Mouse (Mus musculus) monocyte, adult 2 months (primary cell): Measurements from ENCODE around the gene Plekhb2.
A peak's percentile ranks its signal among the peaks of the same experiment; 100 is the strongest.

Experiments
- DNase-seq, 2 experiments: peaks; one replicate each; pipeline ENCODE4 v3.0.0; 2022; ENCODE audit warnings: low spot score in 2 of 2, low read depth in 1 of 2

The Plekhb2 gene

DNA sequence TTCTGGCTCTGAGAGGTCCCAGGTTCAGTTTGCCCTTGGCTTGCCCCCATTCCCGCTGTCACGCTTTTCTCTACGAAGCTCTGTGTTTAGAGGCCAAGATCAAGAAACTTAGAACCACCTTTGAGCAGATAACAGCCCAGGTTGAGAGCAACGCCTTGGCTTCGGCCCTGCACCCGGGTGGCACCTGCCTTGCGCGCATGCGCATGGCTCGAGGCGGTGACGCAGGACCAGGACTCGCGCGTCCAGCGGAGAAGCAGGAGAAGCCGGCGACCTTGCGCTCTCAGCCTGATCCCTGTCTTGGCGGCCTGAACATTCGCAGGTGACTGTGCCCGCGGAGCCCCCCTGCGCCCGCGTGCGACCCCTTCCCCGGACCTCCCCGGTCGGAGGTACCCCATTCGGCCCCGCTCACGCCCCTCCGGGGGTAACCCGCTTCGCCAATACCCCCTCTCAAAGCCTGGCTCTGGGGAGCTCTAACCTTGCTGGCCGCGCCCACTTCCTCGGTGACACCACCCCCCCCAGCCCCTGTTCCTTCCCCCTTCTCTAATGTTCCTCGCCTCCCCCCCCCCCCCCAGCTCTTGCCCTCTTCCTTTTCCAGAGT is at the start of gene Plekhb2:
TSS of gene Plekhb2 (plus strand) at position 232 of the 598 bp plus-strand sequence.
- DNase-seq: peak; percentile 59 to 78

DNA sequence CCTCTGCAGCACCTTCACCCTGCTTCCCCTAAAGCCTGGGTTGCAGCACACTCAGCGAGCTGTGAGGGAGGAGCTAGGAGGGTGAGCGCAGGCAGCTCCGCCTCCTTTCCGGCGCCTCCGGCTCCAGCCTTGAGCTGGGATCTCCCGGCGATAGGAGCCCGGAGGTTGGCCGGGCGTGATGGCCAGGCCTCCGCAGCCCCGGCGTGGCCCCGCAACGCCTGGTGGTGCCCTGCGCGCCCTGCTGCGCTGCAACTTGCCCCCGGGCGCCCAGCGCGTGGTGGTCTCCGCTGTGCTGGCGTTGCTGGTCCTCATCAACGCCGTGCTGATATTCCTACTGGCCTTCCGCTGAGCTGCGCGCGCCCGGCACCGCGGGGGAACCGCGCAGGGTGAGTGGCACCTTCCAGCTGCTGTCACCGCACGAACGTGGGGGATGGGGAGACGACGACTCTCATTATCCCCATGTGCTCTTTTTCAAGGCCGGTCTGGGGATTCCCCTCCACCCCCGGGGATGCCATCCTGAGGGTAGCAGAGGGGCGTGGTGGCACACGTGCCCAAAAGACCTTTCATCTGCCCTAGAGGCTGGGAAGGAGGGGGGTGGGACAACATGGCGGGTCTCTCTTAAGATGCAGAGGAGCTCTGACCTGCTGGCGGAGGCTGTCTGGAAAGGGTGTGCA is 48.0 kb upstream of the Plekhb2 start:
- peak in 1 of 2 experiments; percentile 51 for DNase-seq

DNA sequence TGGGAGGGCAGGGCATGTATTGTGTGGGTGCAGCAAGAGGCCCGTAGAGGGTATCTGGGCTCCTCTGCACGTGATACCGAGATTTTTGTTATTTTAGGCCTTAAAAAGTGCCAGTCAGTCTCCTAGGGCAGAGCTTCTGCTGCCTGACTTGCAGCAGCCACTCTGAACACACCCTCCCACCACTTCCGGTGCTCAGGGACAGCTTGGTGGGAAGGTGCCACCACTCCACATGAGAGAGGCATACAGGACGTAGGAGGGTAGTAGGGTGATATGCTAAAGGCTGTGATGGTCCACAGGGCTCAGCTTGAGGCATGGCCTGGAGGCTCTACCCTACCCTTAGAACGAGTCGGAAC is 47.5 kb upstream of the Plekhb2 start:
- DNase-seq: no peak

DNA sequence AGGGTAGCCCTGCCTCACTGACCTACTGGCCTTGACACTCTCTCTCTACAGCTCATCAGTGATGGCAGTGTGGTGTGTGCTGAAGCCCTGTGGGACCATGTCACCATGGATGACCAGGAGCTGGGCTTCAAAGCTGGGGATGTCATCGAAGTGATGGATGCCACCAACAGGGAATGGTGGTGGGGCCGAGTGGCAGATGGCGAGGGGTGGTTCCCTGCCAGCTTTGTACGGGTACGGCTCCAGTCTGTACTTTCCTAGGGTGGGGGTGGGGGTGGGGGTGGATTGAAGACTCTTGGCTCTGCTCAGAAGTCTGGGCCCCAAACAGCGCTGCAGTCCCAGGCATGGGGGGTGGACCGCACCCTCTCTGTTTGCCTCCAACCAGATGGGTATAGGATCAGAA is 44.9 kb upstream of the Plekhb2 start:
- no peak for DNase-seq

DNA sequence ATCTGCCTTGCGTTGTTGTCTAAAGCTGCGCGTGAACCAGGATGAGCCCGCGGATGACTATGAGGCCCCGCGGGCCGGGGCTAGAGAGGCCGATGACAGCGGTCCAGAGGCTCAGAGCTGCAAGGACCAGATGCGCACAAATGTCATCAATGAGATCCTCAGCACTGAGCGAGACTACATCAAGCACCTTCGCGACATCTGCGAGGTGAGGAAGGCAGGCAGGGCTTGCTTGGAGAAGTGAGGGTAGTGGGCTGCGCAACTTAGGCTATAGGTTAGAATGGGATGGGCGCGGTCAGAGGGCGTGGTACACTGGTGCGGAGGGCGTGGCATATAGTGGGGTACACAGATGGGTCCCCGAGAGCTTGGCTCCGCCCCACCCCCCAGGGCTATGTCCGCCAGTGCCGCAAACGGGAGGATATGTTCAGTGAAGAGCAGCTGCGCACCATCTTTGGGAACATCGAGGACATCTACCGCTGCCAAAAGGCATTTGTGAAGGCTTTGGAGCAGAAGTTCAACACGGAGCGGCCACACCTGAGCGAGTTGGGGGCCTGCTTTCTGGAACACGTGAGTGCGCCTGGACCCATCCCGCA is 43.8 kb upstream of the Plekhb2 start:
- no peak for DNase-seq

DNA sequence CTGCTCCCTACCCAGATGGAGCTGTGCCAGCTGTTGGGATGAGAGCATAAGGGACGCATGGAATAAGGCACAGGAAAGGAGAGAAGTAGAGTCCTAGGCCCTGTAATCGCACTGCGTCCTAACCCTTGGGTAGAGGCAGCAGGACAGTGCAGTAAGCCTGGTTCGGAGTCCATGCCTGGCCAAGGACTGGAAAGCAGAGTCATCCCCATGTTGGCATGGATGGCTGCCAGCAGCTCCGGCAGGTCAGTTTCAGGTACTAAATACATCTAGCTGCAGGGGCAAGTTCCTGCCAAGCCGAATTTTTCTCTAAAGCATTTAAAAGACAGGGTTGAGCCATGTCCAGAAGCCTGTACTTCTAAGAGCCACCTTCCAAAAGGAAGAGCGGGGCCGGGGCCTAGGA is 41.3 kb upstream of the Plekhb2 start:
- no peak for DNase-seq

DNA sequence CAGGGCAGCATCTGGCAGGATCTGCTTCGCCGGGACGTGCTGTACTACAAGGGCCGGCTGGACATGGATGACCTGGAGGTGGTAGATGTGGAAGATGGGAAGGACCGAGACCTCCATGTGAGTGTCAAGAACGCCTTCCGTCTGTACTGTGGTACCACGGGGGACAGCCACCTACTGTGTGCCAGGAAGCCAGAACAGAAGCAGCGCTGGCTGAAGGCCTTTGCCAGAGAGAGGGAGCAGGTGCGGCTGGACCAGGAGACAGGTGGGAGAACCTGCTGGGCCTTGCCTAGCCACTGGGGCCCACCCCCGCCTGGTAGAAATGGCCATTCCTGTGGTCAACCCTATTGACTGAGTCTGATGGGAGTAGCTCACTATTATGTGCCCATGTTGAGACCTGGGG is 39.5 kb upstream of the Plekhb2 start:
- DNase-seq: no peak

DNA sequence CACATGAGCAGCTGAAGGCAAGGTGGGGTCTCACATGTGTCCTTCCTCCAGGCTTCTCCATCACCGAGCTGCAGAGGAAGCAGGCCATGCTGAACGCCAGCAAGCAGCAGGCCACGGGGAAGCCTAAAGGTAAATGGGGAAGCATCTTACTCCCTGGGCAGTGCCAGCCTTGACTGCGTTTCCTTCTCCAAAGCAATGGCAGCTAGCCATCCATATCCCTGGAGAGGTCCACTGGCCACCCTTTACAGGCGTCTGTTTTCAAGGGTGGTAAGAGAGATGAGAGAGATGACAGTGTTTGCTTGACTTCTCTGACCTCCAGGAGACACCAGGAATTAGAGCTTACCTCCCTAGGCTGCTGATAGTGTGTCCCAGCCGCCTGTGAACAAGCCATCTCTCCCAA is 38.7 kb upstream of the Plekhb2 start:
- no peak for DNase-seq

DNA sequence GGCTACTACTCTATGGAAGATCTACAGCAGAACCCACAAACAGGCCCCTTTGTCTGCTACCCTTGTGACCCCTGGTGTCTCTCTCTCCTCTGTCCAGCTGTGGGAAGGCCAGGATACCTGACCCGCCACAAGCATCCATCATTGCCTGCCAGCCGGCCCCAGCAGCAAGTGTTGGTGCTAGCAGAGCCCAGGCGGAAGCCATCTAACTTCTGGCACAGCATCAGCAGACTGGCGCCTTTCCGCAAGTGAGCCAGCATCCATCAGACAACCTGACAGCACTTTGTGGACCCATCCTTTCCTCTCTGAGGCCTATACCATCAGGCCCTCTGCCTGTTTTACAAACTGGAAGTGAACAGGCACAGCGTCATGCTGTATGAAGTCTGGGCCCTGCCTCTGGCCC is 38.2 kb upstream of the Plekhb2 start:
- DNase-seq: no peak

DNA sequence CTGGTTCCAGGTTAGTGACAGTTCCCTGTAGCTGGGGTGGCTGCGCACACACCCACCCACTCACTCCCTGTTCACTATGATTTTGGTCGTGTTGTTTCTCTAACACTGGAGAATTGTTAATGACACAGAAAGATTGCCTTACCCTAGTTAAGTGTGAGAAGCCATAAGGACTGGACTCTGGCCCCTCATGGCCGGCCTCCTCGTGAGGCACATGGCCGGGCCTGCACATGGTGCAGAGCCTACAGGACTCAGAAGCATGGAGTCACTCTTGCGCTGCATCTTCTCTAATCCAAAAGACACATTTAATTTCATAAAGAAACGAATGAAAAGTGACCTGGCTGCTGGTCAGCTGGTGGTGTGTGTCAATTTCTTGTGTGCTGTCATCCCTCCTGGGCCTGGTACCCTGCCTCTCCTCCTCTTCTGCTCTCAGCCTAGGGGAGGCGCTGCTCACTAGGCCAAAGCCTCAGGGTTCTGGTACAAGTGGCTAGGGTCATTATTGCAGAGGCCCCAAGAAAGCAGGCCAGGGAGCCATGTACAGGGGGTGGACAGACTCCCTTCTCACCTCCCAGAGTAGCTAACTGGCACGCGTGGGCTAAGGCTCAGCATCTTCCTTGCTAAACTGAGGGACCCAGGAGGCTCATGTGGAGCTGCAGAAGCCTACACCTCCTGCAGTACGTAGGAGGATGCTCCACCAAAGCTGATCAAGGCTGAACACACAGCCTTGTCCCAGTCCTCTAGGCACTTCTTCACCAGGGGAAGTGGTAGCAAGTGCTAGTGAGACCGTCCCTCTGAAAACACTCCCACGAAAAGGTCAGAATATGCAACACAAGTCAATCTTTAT is 37.1 kb upstream of the Plekhb2 start:
- no peak for DNase-seq

DNA sequence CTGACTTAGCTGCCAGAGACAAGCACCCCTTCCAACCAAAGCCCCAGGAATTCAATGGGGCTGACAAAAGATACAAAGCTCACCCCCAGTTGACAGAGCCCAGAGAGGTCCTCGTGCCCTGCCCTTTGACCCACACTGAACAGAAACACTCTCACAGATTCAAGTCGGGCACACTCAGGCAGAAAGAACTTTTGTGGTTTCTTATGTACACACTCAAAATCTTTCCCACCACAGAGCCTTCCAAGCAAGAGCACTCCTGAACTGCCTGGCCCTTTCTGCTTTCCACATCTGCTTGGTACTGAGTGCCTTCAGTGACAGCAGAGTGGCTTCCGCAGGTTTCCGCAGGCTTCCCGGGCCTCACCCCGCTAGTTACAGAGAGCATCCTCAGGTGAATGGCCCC is 33.9 kb upstream of the Plekhb2 start:
- DNase-seq: no peak

DNA sequence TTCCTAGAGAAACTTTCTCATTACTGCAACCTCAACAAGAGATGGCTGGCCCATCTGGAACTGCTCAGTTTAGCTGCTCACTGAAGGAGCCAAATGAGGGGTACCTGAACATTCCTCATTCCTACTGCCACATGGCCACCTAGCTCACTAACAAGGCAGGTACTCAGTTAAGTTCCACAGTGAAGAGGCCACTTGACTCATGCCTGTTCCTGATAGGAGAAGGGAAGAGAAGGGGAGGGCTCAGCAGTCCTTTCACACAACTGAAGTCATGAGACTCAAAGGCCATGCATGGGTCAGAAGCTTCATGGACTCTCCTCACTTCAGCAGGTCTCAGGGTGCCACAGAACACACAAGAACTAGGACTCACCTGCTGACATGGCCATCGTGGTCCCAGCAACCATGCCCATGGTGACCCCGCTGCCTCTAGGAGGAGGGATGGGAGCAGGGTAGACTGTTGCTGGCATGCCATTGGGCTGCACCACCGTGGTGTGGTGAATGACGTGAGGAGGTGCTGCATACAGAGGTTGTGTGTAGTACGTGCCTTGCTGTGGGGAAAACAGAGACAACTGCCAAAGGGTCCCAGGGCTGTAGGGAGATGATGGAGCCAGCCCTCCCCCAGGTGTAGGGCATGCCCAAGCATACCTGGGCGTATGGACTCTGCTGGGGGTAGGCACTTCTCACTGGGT is 30.4 kb upstream of the Plekhb2 start:
- no peak for DNase-seq

DNA sequence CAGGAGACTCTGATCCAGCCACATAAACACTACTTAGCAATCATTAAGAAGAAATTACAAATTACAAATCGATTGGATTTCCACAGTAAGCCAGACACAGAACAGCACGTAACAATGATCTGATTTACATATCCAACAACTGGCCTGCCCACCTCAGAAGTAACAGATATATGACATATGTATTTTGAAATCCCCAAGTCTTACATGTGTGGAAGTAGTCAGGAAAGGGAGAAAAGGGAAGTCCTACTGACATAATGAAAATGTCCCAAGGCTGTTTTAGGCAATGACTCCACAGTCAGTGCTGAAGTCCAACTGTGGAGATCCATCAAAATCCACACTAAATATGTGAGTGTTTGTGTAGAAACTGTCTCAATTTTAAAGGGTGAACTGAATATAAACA is 28.4 kb upstream of the Plekhb2 start:
- DNase-seq: no peak

DNA sequence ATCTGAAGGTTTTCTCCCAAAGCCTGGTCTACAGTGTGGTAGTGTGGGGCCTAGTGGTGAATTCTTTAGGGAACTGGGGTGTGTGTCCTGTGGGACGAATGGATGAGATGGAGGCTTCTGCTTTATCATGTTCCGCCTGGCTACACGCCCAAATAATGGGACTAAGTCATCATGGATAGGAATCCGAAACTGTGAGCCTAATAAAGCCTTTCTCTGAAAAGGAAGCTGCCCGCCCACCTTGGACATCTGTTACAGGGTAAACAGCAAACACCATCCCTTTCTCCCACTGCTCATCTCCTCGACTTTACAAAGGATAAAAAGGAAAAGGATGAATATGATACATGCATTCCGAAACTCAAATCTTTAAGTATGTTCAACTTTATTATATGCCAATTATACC is 27.8 kb upstream of the Plekhb2 start:
- DNase-seq: no peak

DNA sequence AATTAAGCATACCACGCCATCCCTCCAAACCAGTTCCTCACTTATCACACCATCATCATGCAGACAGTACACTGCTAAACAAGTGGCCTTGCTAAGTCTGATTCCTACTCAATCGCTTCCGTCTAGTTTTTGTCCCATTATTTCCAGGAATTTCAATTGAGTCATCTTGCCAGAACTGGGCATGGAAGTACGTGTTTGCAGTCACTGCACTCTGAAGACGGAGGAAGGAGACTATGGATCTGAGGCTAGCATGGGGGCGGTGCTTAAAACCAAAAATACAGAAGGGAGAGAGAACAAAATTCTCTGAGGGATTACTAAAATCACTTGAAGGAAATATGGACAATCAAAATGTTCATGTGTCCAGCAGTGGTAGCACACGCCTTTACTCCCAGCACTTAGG is 27.0 kb upstream of the Plekhb2 start:
- no peak for DNase-seq

DNA sequence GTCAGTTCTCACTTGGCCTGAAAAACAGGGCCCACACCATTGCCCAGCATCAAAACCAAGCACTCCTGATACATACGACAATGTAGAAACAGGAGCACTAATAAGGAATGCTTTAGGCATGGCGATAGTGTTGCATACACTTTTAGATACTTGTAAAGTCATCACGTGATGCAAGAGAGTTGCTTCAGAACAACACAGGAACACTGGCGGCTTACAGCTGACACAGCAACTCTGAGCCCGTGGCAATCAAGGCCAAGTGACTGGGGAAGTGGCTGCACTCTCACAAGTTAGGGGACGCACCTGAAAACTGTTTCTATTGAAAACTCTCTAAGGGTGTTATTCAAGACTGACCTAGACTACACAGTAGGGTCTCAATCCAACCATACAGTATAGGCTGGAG is 26.4 kb upstream of the Plekhb2 start:
- no peak for DNase-seq

DNA sequence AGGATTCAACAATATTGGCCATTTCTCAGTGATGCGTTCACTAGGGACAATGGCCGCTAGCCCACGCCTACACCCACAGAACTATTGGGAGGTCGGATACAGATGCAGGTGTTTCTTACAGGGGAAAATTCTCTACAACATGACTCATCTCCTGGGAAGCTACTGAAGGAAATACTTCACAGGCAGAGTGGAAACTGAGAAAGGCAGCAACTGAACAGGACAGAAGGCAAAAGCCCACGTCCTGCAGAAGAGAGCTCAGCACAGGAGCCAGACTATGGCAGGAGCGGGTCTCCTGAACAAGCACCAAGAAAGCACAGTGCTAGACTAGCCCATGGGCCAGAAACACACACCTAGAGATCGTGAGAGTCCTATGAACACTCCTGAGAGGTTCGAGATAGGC is 25.6 kb upstream of the Plekhb2 start:
- DNase-seq: no peak

DNA sequence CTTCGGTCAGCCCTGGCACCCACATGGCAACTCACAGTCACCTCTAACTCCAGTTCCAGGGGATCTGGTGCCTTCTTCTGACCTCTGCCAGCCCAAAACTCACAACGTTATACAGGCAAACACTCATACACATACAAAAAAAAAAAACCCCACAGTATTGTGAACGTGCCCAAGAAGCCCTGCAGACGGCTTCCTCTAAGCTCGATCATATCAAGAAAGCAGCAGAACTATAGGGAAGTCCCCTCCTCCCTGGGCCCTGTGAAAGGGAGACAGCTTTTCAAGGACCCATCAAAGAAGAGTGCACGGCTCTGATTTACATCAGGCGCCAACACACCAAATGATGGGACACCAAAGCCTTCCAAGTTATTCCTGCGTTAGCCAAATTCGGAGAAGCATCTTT is 23.9 kb upstream of the Plekhb2 start:
- no peak for DNase-seq

DNA sequence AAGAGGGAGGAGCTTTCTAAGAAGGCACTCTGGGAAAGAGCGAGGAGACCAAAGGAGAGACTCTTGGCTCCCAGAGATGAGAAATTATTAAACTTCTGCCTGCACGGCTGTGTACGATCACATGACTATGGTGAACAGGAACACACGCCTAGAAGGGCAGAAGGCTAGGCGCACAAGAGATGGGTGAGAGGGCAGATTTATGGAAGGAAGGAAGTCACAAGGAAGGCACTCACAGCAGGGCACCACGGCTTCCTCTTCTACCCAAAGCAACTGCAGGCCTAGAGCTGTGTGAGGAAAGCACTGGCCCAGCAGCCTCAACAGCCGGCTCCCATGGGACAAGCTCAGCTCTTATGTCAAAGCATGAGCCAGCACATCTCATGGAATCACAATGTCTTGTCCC is 21.9 kb upstream of the Plekhb2 start:
- no peak for DNase-seq

DNA sequence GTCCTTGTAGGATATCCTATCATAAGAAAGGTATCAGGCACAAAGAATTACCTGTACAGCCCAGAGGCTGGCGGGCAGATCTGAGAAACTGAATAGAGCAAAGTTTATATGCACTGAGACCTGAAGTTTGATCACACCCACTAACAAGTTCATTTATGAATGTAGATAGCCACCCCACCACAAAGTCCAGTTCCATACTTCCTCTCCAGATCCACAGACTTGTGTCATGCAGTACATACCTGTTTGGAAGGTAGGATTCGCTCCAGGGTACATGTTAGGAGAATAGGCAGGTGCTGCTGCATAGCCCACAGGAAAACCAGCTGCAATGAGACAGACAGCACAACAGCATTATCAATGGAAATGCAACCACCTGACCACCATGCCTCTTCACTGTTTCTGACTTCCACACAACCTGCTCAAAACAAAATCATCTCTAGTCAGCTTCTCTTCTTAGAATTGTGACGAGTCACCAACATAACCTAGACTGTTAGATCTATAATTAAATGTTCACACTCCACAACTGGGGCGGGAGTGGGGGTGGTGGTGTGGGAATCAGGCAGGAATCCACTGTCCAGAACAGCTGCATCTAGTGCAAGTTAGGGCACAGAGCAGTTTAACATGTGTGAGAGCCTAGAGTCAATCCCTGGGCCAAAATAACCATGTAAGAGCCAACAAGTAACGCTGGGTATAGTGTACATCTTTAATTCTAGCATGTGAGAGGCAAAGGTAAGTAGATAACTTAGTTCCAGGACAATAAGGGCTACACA is 21.1 kb upstream of the Plekhb2 start:
- DNase-seq: no peak

DNA sequence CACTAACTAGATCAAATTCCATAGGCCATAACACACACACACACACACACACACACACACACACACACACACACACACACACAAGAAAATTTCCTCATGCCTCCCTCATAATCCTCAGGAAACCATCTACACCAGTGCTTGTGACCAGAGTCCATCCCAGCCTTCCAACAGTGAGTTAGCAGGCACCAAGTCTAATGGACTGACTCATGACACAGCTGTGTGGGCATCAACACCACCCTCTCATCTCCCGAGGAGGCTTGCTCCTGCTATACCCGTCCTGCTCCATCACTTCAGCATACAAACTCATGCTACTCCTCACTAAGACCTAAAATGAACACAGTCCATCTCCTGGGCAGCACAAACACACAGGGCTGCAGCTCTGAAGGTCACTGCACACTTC is 18.8 kb upstream of the Plekhb2 start:
- DNase-seq: no peak
